Mouse (Mus musculus): ENCODE data around the gene Csnk1e. TPM values are rescaled to one million over a fixed set of nuclear protein-coding genes. Genes with fewer than 3 reads are reported as not detected.

The Csnk1e gene
- 5.5 and 6.7 TPM in 2 replicates for polyA plus RNA-seq (2012; rRNA removed)

- TF ChIP-seq POLR2A (IDR thresholded peaks at IDR 0.05; ENCODE audit: control insufficient read depth, low read depth, low read length) (no peak), CTCF (IDR thresholded peaks at IDR 0.05; ENCODE audit: control insufficient read depth, insufficient read depth, insufficient replicate concordance, low read depth, low read length) (no peak)
- Histone ChIP-seq H3K4me3 (ENCODE audit: control insufficient read depth, low read depth, low read length) (peak within 1 kb of the TSS; percentile 55), H3K27me3 (ENCODE audit: control insufficient read depth, insufficient read depth, low read length) (no peaks in the 10 kb centered on the region), H3K36me3 (ENCODE audit: control insufficient read depth, insufficient read depth, low read length) (no peaks in the 10 kb centered on the region), H3K4me1 (ENCODE audit: control insufficient read depth, insufficient read depth, low read length) (peaks cover 9% of the 10 kb centered on the region), H3K27ac (ENCODE audit: control insufficient read depth, insufficient read depth, low read depth, low read length) (no peak within 1 kb of the TSS)
Observed at GRCm38 (mm10) chr15:79455106-79455810, at the start of gene Csnk1e. Gene Csnk1e, minus strand, starts transcription at chr15:79455566.

- no peaks in the 10 kb centered on the region for H3K36me3 ChIP-seq (ENCODE audit: control insufficient read depth, insufficient read depth, low read length)
- H3K4me3 ChIP-seq (ENCODE audit: control insufficient read depth, low read depth, low read length) = peak within 1 kb of the TSS; percentile 63
- H3K4me1 ChIP-seq (ENCODE audit: control insufficient read depth, insufficient read depth, low read length) = peaks cover 12% of the 10 kb centered on the region
- H3K27ac ChIP-seq (ENCODE audit: control insufficient read depth, insufficient read depth, low read depth, low read length) = no peak within 1 kb of the TSS
- no peaks in the 10 kb centered on the region for H3K27me3 ChIP-seq (ENCODE audit: control insufficient read depth, insufficient read depth, low read length)
- TF ChIP-seq POLR2A (IDR thresholded peaks at IDR 0.05; ENCODE audit: control insufficient read depth, low read depth, low read length) (no peak), CTCF (IDR thresholded peaks at IDR 0.05; ENCODE audit: control insufficient read depth, insufficient read depth, insufficient replicate concordance, low read depth, low read length) (no peak)
Observed at GRCm38 (mm10) chr15:79504707-79505452, 49.5 kb upstream of the Csnk1e start, which contains the start of gene Kcnj4. Gene Kcnj4, minus strand, starts transcription at chr15:79505241.

GRCm38 (mm10) chr15:79503438-79503837, 48.1 kb upstream of the Csnk1e start:
- no peak overlapping the region for H3K4me3 ChIP-seq (ENCODE audit: control insufficient read depth, low read depth, low read length)
- H3K27me3 ChIP-seq (ENCODE audit: control insufficient read depth, insufficient read depth, low read length) = no peaks in the 10 kb centered on the region
- no peaks in the 10 kb centered on the region for H3K36me3 ChIP-seq (ENCODE audit: control insufficient read depth, insufficient read depth, low read length)
- TF ChIP-seq POLR2A (IDR thresholded peaks at IDR 0.05; ENCODE audit: control insufficient read depth, low read depth, low read length) (no peak), CTCF (IDR thresholded peaks at IDR 0.05; ENCODE audit: control insufficient read depth, insufficient read depth, insufficient replicate concordance, low read depth, low read length) (no peak)
- no peak overlapping the region for H3K27ac ChIP-seq (ENCODE audit: control insufficient read depth, insufficient read depth, low read depth, low read length)
- H3K4me1 ChIP-seq (ENCODE audit: control insufficient read depth, insufficient read depth, low read length) = peaks cover 12% of the 10 kb centered on the region

GRCm38 (mm10) chr15:79502891-79503341, 47.5 kb upstream of the Csnk1e start:
- peaks cover 12% of the 10 kb centered on the region for H3K4me1 ChIP-seq (ENCODE audit: control insufficient read depth, insufficient read depth, low read length)
- TF ChIP-seq POLR2A (IDR thresholded peaks at IDR 0.05; ENCODE audit: control insufficient read depth, low read depth, low read length) (no peak), CTCF (IDR thresholded peaks at IDR 0.05; ENCODE audit: control insufficient read depth, insufficient read depth, insufficient replicate concordance, low read depth, low read length) (no peak)
- no peaks in the 10 kb centered on the region for H3K27me3 ChIP-seq (ENCODE audit: control insufficient read depth, insufficient read depth, low read length)
- H3K27ac ChIP-seq (ENCODE audit: control insufficient read depth, insufficient read depth, low read depth, low read length) = no peak overlapping the region
- no peaks in the 10 kb centered on the region for H3K36me3 ChIP-seq (ENCODE audit: control insufficient read depth, insufficient read depth, low read length)
- no peak overlapping the region for H3K4me3 ChIP-seq (ENCODE audit: control insufficient read depth, low read depth, low read length)

DNA sequence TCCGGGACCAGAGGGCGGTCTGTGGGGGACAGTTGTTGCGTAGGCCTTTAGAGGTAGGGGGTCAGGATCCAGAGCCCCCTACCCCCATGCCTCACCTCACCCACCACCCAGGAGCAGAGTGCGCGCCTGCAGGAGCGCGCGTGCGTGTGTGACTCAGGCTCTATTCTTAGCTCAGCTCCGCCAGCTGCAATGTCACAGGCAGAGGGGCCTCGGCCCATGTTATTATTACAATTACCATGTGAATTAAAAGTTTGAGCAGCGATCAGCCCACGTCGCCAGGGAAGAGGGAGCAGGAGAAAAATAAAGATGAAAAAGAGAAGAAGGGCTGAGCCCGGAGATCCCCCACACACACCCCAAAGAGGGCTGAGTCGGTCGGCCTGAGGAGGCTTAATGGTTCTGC, 44.7 kb upstream of the Csnk1e start:
- Histone ChIP-seq H3K36me3 (ENCODE audit: control insufficient read depth, insufficient read depth, low read length) (no peaks in the 10 kb centered on the region), H3K27me3 (ENCODE audit: control insufficient read depth, insufficient read depth, low read length) (no peaks in the 10 kb centered on the region), H3K27ac (ENCODE audit: control insufficient read depth, insufficient read depth, low read depth, low read length) (no peak overlapping the region), H3K4me3 (ENCODE audit: control insufficient read depth, low read depth, low read length) (no peak overlapping the region), H3K4me1 (ENCODE audit: control insufficient read depth, insufficient read depth, low read length) (peaks cover 8% of the 10 kb centered on the region)
- TF ChIP-seq POLR2A (IDR thresholded peaks at IDR 0.05; ENCODE audit: control insufficient read depth, low read depth, low read length) (no peak), CTCF (IDR thresholded peaks at IDR 0.05; ENCODE audit: control insufficient read depth, insufficient read depth, insufficient replicate concordance, low read depth, low read length) (no peak)

- TF ChIP-seq CTCF (IDR thresholded peaks at IDR 0.05; ENCODE audit: control insufficient read depth, insufficient read depth, insufficient replicate concordance, low read depth, low read length) (no peak), POLR2A (IDR thresholded peaks at IDR 0.05; ENCODE audit: control insufficient read depth, low read depth, low read length) (no peak)
- no peak overlapping the region for H3K4me3 ChIP-seq (ENCODE audit: control insufficient read depth, low read depth, low read length)
- H3K27me3 ChIP-seq (ENCODE audit: control insufficient read depth, insufficient read depth, low read length) = no peaks in the 10 kb centered on the region
Observed at GRCm38 (mm10) chr15:79493527-79493926, 38.2 kb upstream of the Csnk1e start.

DNA sequence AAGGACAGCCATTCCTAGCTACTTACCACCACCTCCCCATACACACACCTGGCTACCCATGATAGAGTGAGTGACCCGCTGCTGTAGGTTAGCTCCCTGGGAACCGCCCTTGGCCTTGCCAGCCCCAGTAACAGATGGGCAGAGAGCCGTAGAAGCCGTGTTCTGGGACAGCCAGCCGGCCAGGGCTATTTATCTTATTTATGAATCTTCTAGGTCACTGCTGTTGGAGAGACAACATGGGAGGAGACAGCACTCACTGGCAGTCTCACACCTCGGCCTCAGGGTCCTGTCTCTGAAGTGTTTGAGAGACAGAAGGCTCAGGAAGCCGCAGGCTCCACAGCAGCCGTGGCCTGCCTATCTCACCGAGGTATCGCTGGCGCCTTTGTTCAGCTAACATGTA, 34.1 kb upstream of the Csnk1e start:
- TF ChIP-seq CTCF (IDR thresholded peaks at IDR 0.05; ENCODE audit: control insufficient read depth, insufficient read depth, insufficient replicate concordance, low read depth, low read length) (no peak), POLR2A (IDR thresholded peaks at IDR 0.05; ENCODE audit: control insufficient read depth, low read depth, low read length) (no peak)

More at GRCm38 (mm10) chr15:79493527-79493926, 38.2 kb upstream of the Csnk1e start:
- H3K27ac ChIP-seq (ENCODE audit: control insufficient read depth, insufficient read depth, low read depth, low read length) = no peak overlapping the region
- no peaks in the 10 kb centered on the region for H3K36me3 ChIP-seq (ENCODE audit: control insufficient read depth, insufficient read depth, low read length)
- peaks cover 2% of the 10 kb centered on the region; the same call in 1 of the 2 replicates for H3K4me1 ChIP-seq (ENCODE audit: control insufficient read depth, insufficient read depth, low read length)

More for the DNA sequence above, 34.1 kb upstream of the Csnk1e start:
- Histone ChIP-seq H3K4me3 (ENCODE audit: control insufficient read depth, low read depth, low read length) (no peak overlapping the region), H3K27ac (ENCODE audit: control insufficient read depth, insufficient read depth, low read depth, low read length) (no peak overlapping the region), H3K27me3 (ENCODE audit: control insufficient read depth, insufficient read depth, low read length) (no peaks in the 10 kb centered on the region), H3K36me3 (ENCODE audit: control insufficient read depth, insufficient read depth, low read length) (no peaks in the 10 kb centered on the region), H3K4me1 (ENCODE audit: control insufficient read depth, insufficient read depth, low read length) (no peaks in the 10 kb centered on the region)

Measured in testis, adult 2 months (tissue).